Mouse (Mus musculus) adrenal gland, adult 2 months (tissue): ENCODE results near the gene Slc39a1. TPM values are rescaled to one million over a fixed set of nuclear protein-coding genes. Genes with fewer than 3 reads are reported as not detected.

Source experiments
- microRNA-seq, 2 experiments: library from miRNA; unstranded; fragments of <30 nt; microRNA quantifications; one replicate each; pipeline ENCODE4 v1.2.0; 2021
- polyA plus RNA-seq: library from polyadenylated mRNA; depleted of rRNA; stranded (reverse); fragments of >200 nt; gene quantifications from 2 replicates; pipeline ENCODE4 v1.2.3, GENCODE M21; 2012; rRNA removed
- total RNA-seq, 2 experiments: library from RNA; stranded (reverse); gene quantifications; 2 replicates each; pipeline ENCODE4 v1.2.3; 2021

The Slc39a1 gene
- total and polyA plus RNA-seq, 3 experiments, result 105 to 160 (median 124) TPM

Small RNA genes within 50 kb of the gene (microRNA-seq; reads per million reads assigned to microRNA genes)
- gene Mir7012, result 0 to 0.88 reads per million in 2 experiments

Other genes starting within 250 kb of the Slc39a1 start
- gene Hax1, start 249.4 kb upstream of the Slc39a1 start, total RNA-seq, result 100 to 1,000 TPM; 160 to 164 TPM
- 42.8 and 63.1 TPM in 2 replicates for gene Hax1, start 249.4 kb upstream of the Slc39a1 start, polyA plus RNA-seq
- gene 4933434E20Rik, start 196.5 kb upstream of the Slc39a1 start, total RNA-seq, result 100 to 1,000 TPM in 1 of 2 experiments, 10 to 100 TPM in 1; 80.8 to 100 TPM
- 13.8 and 14.8 TPM in 2 replicates for gene 4933434E20Rik, start 196.5 kb upstream of the Slc39a1 start, polyA plus RNA-seq
- gene Ubap2l, start 195.5 kb upstream of the Slc39a1 start, total RNA-seq, result 100 to 1,000 TPM; 148 to 181 TPM
- gene Ubap2l, start 195.5 kb upstream of the Slc39a1 start, polyA plus RNA-seq, result 96.4 and 103 TPM in 2 replicates
- 100 to 1,000 TPM; 198 to 209 TPM for gene Tpm3, start 175.5 kb upstream of the Slc39a1 start, total RNA-seq
- 44.8 and 86.7 TPM in 2 replicates for gene Tpm3, start 175.5 kb upstream of the Slc39a1 start, polyA plus RNA-seq
- under 1 TPM; 0.63 to 0.66 TPM for gene Nup210l, start 144.0 kb upstream of the Slc39a1 start, total RNA-seq
- gene Nup210l, start 144.0 kb upstream of the Slc39a1 start, polyA plus RNA-seq, result 0.26 TPM in 2 replicates
- gene Rps27, start 34.5 kb upstream of the Slc39a1 start, total RNA-seq, result 1,000 to 10,000 TPM; 2,025 to 2,159 TPM
- 179 and 206 TPM in 2 replicates for gene Rps27, start 34.5 kb upstream of the Slc39a1 start, polyA plus RNA-seq
- 10 to 100 TPM; 24.4 to 33.6 TPM for gene Rab13, start 34.5 kb upstream of the Slc39a1 start, total RNA-seq
- 14.3 and 22.0 TPM in 2 replicates for gene Rab13, start 34.5 kb upstream of the Slc39a1 start, polyA plus RNA-seq
- gene Jtb, start 16.6 kb upstream of the Slc39a1 start, total RNA-seq, result 10 to 100 TPM; 57.9 to 69.1 TPM
- 182 and 198 TPM in 2 replicates for gene Jtb, start 16.6 kb upstream of the Slc39a1 start, polyA plus RNA-seq
- 1 to 10 TPM in 1 of 2 experiments, under 1 TPM in 1; 0.61 to 1.2 TPM for gene Creb3l4, start 4.7 kb upstream of the Slc39a1 start, total RNA-seq
- 0.28 and 0.61 TPM in 2 replicates for gene Creb3l4, start 4.7 kb upstream of the Slc39a1 start, polyA plus RNA-seq
- gene Crtc2, start 6.0 kb downstream of the Slc39a1 start, total RNA-seq, result 10 to 100 TPM; 41.5 to 46.5 TPM
- 60.1 and 74.9 TPM in 2 replicates for gene Crtc2, start 6.0 kb downstream of the Slc39a1 start, polyA plus RNA-seq
- gene Dennd4b, start 17.0 kb downstream of the Slc39a1 start, total RNA-seq, result 1 to 10 TPM; 7.8 to 7.9 TPM
- 27.9 and 28.6 TPM in 2 replicates for gene Dennd4b, start 17.0 kb downstream of the Slc39a1 start, polyA plus RNA-seq
- 10 to 100 TPM; 54.8 to 72.5 TPM for gene Gatad2b, start 45.0 kb downstream of the Slc39a1 start, total RNA-seq
- gene Gatad2b, start 45.0 kb downstream of the Slc39a1 start, polyA plus RNA-seq, result 15.0 and 20.1 TPM in 2 replicates
- gene Slc27a3, start 141.8 kb downstream of the Slc39a1 start, total RNA-seq, result 100 to 1,000 TPM in 1 of 2 experiments, 10 to 100 TPM in 1; 66.9 to 196 TPM
- gene Slc27a3, start 141.8 kb downstream of the Slc39a1 start, polyA plus RNA-seq, result 384 and 508 TPM in 2 replicates
- gene Ints3, start 185.4 kb downstream of the Slc39a1 start, total RNA-seq, result 10 to 100 TPM; 81.0 to 90.6 TPM
- 32.2 and 40.2 TPM in 2 replicates for gene Ints3, start 185.4 kb downstream of the Slc39a1 start, polyA plus RNA-seq
- gene Npr1, start 217.7 kb downstream of the Slc39a1 start, total RNA-seq, result 100 to 1,000 TPM; 193 to 290 TPM
- 367 and 435 TPM in 2 replicates for gene Npr1, start 217.7 kb downstream of the Slc39a1 start, polyA plus RNA-seq
- 10 to 100 TPM; 52.3 to 54.4 TPM for gene Ilf2, start 228.0 kb downstream of the Slc39a1 start, total RNA-seq
- 8.6 and 10.2 TPM in 2 replicates for gene Ilf2, start 228.0 kb downstream of the Slc39a1 start, polyA plus RNA-seq
- 10 to 100 TPM; 72.1 to 73.8 TPM for gene Snapin, start 242.9 kb downstream of the Slc39a1 start, total RNA-seq
- 23.8 and 32.5 TPM in 2 replicates for gene Snapin, start 242.9 kb downstream of the Slc39a1 start, polyA plus RNA-seq